ENCODE assay signal across 12 mouse cellular contexts in genomic region chr4:66171583-66171982, GRCm38 (mm10).
DNase-seq lines count a peak whose midpoint lies in the region; ATAC-seq lines count a peak whose summit lies in the region.
"Had no signal": no experiment of that assay in that cellular context is flagged by ENCODE, and none has a peak within 500 bp of the region (broad histone marks: within the 10 kb centered on the region; RNA-seq: fewer than 3 reads in every experiment).

No protein-coding gene starts in this region.

- no peak overlapping the region for H3K9ac ChIP-seq in embryonic facial prominence, embryonic 14.5 days (ENCODE audit: low read depth, low read length)
- H3K9ac ChIP-seq in midbrain, embryonic 13.5 days (replicated peaks) = no peak overlapping the region
- H3K9ac ChIP-seq: midbrain, embryonic 15.5 days had no signal

- no peak overlapping the region for H3K4me3 ChIP-seq in embryonic facial prominence, embryonic 14.5 days (ENCODE audit: low read depth, low read length)
- no peak overlapping the region for H3K4me3 ChIP-seq in midbrain, embryonic 13.5 days (replicated peaks)
- H3K4me3 ChIP-seq: midbrain, embryonic 15.5 days had no signal

- no peaks in the 10 kb centered on the region for H3K36me3 ChIP-seq in embryonic facial prominence, embryonic 14.5 days (ENCODE audit: control insufficient read depth, insufficient read depth, low read length)
- H3K36me3 ChIP-seq in midbrain, embryonic 13.5 days = no peaks in the 10 kb centered on the region
- H3K36me3 ChIP-seq: midbrain, embryonic 15.5 days had no signal

- DNase-seq in gastrocnemius, adult 18-20 months (ENCODE audit: low spot score) = peak; percentile 47
- no peak for DNase-seq in gastrocnemius, postnatal 4 days (ENCODE audit: low spot score in 2 of 2)
- peak; percentile 24 for DNase-seq in Muller cell, postnatal 12 days (ENCODE audit: inconsistent ontology term)
- DNase-seq in embryonic facial prominence, embryonic 14.5 days (ENCODE audit: low spot score) = peak; percentile 45
- DNase-seq in heart, postnatal 4 days = peak; percentile 47
- DNase-seq in thymus, postnatal 10 days (ENCODE audit: low spot score in 2 of 2) = no peak
- no peak for DNase-seq in layer of hippocampus, postnatal 25 days (ENCODE audit: extremely low spot score in 1 of 2, low spot score in 1 of 2)
- DNase-seq: kidney, adult 11 months; right cerebral cortex, postnatal 4 days; thymus, postnatal 4 days had no signal

- H3K4me2 ChIP-seq in embryonic facial prominence, embryonic 14.5 days (ENCODE audit: low read depth, low read length) = no peak overlapping the region
- no peak overlapping the region for H3K4me2 ChIP-seq in midbrain, embryonic 13.5 days (replicated peaks)
- H3K4me2 ChIP-seq: midbrain, embryonic 15.5 days had no signal

- H3K9me3 ChIP-seq in embryonic facial prominence, embryonic 14.5 days (ENCODE audit: control insufficient read depth, low read length) = no peaks in the 10 kb centered on the region
- no peaks in the 10 kb centered on the region for H3K9me3 ChIP-seq in midbrain, embryonic 13.5 days
- H3K9me3 ChIP-seq: midbrain, embryonic 15.5 days had no signal

- H3K4me1 ChIP-seq in embryonic facial prominence, embryonic 14.5 days (ENCODE audit: control insufficient read depth, insufficient read depth, low read length) = no peaks in the 10 kb centered on the region
- H3K4me1 ChIP-seq in midbrain, embryonic 13.5 days (replicated peaks) = peaks cover 24% of the 10 kb centered on the region

- H3K27me3 ChIP-seq in embryonic facial prominence, embryonic 14.5 days (replicated peaks; ENCODE audit: control insufficient read depth, insufficient read depth, low read length) = no peaks in the 10 kb centered on the region
- H3K27me3 ChIP-seq in midbrain, embryonic 13.5 days = no peaks in the 10 kb centered on the region
- H3K27me3 ChIP-seq: midbrain, embryonic 15.5 days had no signal

- peak; percentile 68 for ATAC-seq in embryonic facial prominence, embryonic 14.5 days (ENCODE audit: low read depth)
- ATAC-seq in midbrain, embryonic 13.5 days = no peak
- ATAC-seq: midbrain, embryonic 15.5 days had no signal

- no peak overlapping the region for H3K27ac ChIP-seq in embryonic facial prominence, embryonic 14.5 days (replicated peaks; ENCODE audit: low read depth, low read length)
- no peak overlapping the region for H3K27ac ChIP-seq in midbrain, embryonic 13.5 days
- H3K27ac ChIP-seq: midbrain, embryonic 15.5 days had no signal

- 45% methylated on average over 5 of the region's 5 CpGs for WGBS in embryonic facial prominence, embryonic 14.5 days
- WGBS in midbrain, embryonic 13.5 days = 71% methylated on average over 5 of the region's 5 CpGs

Comparison
In these comparisons a context has a peak if more than half of its experiments do, and no peak if none do; other contexts are left out.
1. DNase-seq: peak in gastrocnemius, adult 18-20 months (single experiment), Muller cell, postnatal 12 days (single experiment), embryonic facial prominence, embryonic 14.5 days (single experiment) and heart, postnatal 4 days (single experiment); none in gastrocnemius, postnatal 4 days (0 of 2), thymus, postnatal 10 days (0 of 2) and layer of hippocampus, postnatal 25 days (0 of 2).